Mouse (Mus musculus) left cerebral cortex, adult 2 months (tissue): ENCODE data around the gene Glud1. TPM values are rescaled to one million over a fixed set of nuclear protein-coding genes. Genes with fewer than 3 reads are reported as not detected.
"Not testable (repeated sequence)": the region's sequence is repeated elsewhere in the genome, so short reads cannot be mapped to it uniquely, and the experiment has no call there.

Experiments
- DNase-seq, 2 experiments: peaks; one replicate each; pipeline ENCODE4 v3.0.0; 2021 to 2022; ENCODE audit warnings: low spot score in 2 of 2, mixed read lengths in 1 of 2; ENCODE audit errors: extremely low spot score in 1 of 2
- H3K27ac ChIP-seq: fragments of 200-600 bp; 2 replicates; pipeline ENCODE4 v1.8.1; 2022
- H3K4me3 ChIP-seq: fragments of 200-600 bp; 2 replicates; pipeline ENCODE4 v1.8.1; 2022
- CTCF ChIP-seq: fragments of 200-600 bp; IDR thresholded peaks from 2 replicates; pipeline ENCODE4 v1.8.1; 2022; ENCODE audit warnings: antibody characterized with exemption, mild to moderate bottlenecking, moderate library complexity
- intact Hi-C: fragments of 180-260 bp; cut with DNase I; formaldehyde crosslinking; loops from one replicate; pipeline ENCODE4 v1.15.1; 2025
- total RNA-seq, 2 experiments: library from RNA; stranded (reverse); gene quantifications; 2 replicates each; pipeline ENCODE4 v1.2.3; 2021

Glud1 gene
- total RNA-seq, 2 experiments from 2014 or later = 281 to 285 TPM

- intact Hi-C loops = loop anchor here (5.0 kb wide), 1 partner anchor 49 kb away; no protein-coding TSS in a partner anchor
- no peak for TF ChIP-seq CTCF
- peak overlapping the region; percentile 96 for H3K4me3 ChIP-seq
- H3K27ac ChIP-seq = peak overlapping the region; percentile 26; the same call in 1 of the 2 replicates
- DNase-seq = no peak
These were observed 3.1 kb downstream of the Glud1 start for GRCm38 (mm10) chr14:34313612-34314011.

- intact Hi-C loops = loop anchor here (5.0 kb wide), 1 partner anchor 48 kb away; no protein-coding TSS in a partner anchor
- not testable (repeated sequence) for H3K27ac ChIP-seq, DNase-seq
- peak overlapping the region; percentile 11; the same call in 1 of the 2 replicates for H3K4me3 ChIP-seq
These were observed 3.9 kb downstream of the Glud1 start for GRCm38 (mm10) chr14:34314383-34314782.

GRCm38 (mm10) chr14:34314796-34315195 is 4.3 kb downstream of the Glud1 start:
- DNase-seq = no peak
- intact Hi-C loops = loop anchor here (5.0 kb wide), 1 partner anchor 48 kb away; no protein-coding TSS in a partner anchor
- H3K27ac ChIP-seq = no peak overlapping the region
- H3K4me3 ChIP-seq = peak overlapping the region; percentile 11; the same call in 1 of the 2 replicates
- no peak for TF ChIP-seq CTCF

- Histone ChIP-seq H3K4me3 (no peak overlapping the region), H3K27ac (no peak overlapping the region)
- intact Hi-C loops = no loop called here
- TF ChIP-seq CTCF = no peak
- DNase-seq = no peak
These were observed 5.8 kb downstream of the Glud1 start for GRCm38 (mm10) chr14:34316346-34316745.

- TF ChIP-seq CTCF = no peak
- intact Hi-C loops = no loop called here
- Histone ChIP-seq H3K27ac (no peak overlapping the region), H3K4me3 (no peak overlapping the region)
- no peak for DNase-seq
These were observed 6.9 kb downstream of the Glud1 start for GRCm38 (mm10) chr14:34317431-34317830.

GRCm38 (mm10) chr14:34318113-34318512 is 7.6 kb downstream of the Glud1 start:
- Histone ChIP-seq H3K27ac (no peak overlapping the region), H3K4me3 (no peak overlapping the region)
- DNase-seq = no peak
- no peak for TF ChIP-seq CTCF
- intact Hi-C loops = no loop called here

GRCm38 (mm10) chr14:34323576-34324085 is 13.1 kb downstream of the Glud1 start:
- intact Hi-C loops = no loop called here
- no peak overlapping the region for H3K27ac ChIP-seq
- TF ChIP-seq CTCF = no peak
- no peak overlapping the region for H3K4me3 ChIP-seq
- DNase-seq = no peak

GRCm38 (mm10) chr14:34326606-34327005 is 16.1 kb downstream of the Glud1 start:
- no peak for TF ChIP-seq CTCF
- no peak for DNase-seq
- Histone ChIP-seq H3K4me3 (no peak overlapping the region), H3K27ac (no peak overlapping the region)
- intact Hi-C loops = no loop called here

- DNase-seq = no peak
- TF ChIP-seq CTCF = no peak
- Histone ChIP-seq H3K4me3 (no peak overlapping the region), H3K27ac (no peak overlapping the region)
- intact Hi-C loops = no loop called here
These were observed 17.1 kb downstream of the Glud1 start for GRCm38 (mm10) chr14:34327618-34328017.

- TF ChIP-seq CTCF = no peak
- no peak for DNase-seq
- 0 out of 2 replicates have a peak overlapping the region, but pooled peaks have one; percentile 40 for H3K27ac ChIP-seq
- H3K4me3 ChIP-seq = no peak overlapping the region
- intact Hi-C loops = no loop called here
These were observed 20.2 kb downstream of the Glud1 start for GRCm38 (mm10) chr14:34330657-34331158.

GRCm38 (mm10) chr14:34331886-34332285 is 21.4 kb downstream of the Glud1 start:
- Histone ChIP-seq H3K4me3 (no peak overlapping the region), H3K27ac (peak overlapping the region; percentile 50; the same call in 1 of the 2 replicates)
- intact Hi-C loops = no loop called here
- TF ChIP-seq CTCF = no peak
- DNase-seq = no peak

- peak in 1 of 2 experiments; percentile 32 for DNase-seq
- TF ChIP-seq CTCF = no peak
- Histone ChIP-seq H3K27ac (peak overlapping the region; percentile 50; the same call in 1 of the 2 replicates), H3K4me3 (no peak overlapping the region)
- intact Hi-C loops = no loop called here
These were observed 21.9 kb downstream of the Glud1 start for GRCm38 (mm10) chr14:34332476-34332875.

GRCm38 (mm10) chr14:34339446-34339845 is 28.9 kb downstream of the Glud1 start:
- intact Hi-C loops = no loop called here

More at GRCm38 (mm10) chr14:34339446-34339845, 28.9 kb downstream of the Glud1 start:
- Histone ChIP-seq H3K4me3 (no peak overlapping the region), H3K27ac (no peak overlapping the region)
- DNase-seq = no peak
- no peak for TF ChIP-seq CTCF
